Mouse (Mus musculus) CH12F3 (cell line): ENCODE data around the gene Setd6.

Experiments used
- in situ Hi-C: fragments of 300-500 bp; cut with MboI; formaldehyde crosslinking; loops from 2 replicates; pipeline ENCODE4 v1.14.3; 2020; ENCODE audit warnings: low sequenced_read_pairs

Setd6 gene

DNA sequence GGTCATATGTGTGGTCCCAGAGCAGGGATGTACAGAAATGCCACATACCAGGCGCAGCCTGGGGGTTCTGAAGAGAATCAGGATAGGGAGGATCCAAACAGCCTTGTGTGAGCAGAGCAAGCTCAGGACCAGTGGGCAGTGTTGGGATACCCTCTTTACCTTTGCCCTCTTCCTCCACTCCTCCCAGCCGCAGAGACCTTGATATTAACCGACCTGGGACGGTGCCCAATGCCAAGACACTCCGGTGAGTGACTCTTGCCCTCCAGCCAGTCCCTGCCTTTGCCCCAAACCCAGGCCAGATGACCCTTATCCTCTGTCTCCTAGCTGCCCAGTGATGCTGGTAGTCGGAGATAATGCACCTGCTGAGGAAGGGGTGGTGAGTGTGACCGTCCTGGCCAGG, 6.1 kb upstream of the Setd6 start:
- in situ Hi-C loops, result no loop called here

DNA sequence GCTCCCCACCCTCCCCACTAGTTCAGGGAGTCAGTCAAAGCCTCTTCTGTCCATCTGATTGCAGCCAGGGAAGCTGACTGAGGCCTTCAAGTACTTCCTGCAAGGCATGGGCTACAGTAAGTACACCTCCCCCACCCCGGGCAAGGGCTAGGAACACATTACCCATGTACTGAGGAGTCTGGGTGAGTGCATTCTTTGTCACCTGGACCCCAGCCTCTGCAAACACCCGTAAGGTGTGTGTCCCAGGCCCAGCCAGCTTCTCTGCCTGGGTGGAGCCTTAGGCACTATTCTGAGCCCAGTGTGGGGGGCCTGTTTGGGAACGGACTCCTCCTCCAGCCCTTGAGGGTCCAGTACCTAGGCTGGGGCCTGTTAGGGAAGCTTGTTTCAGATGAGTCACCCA, 4.7 kb upstream of the Setd6 start:
- in situ Hi-C loops, result no loop called here

DNA sequence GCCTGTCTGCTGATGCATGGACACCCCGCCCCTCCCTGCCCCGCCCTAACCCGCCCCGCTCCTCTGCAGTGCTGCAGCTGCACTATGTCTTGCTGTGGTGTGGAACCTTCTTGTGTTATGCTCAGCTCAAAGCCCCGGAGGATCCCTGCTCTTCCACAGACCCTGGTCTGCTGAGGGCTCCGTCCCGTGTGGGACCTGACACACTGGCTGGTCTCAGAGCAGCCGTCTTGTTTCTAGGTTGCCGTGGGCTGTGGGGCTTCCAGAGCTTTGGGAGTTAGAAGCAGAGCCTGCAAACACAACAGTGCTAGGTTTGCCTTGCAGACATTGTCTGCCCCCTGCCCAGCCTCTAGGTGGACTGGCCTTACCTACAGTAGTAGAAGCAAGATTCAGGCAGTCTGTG, 3.3 kb upstream of the Setd6 start:
- in situ Hi-C loops, result no loop called here

DNA sequence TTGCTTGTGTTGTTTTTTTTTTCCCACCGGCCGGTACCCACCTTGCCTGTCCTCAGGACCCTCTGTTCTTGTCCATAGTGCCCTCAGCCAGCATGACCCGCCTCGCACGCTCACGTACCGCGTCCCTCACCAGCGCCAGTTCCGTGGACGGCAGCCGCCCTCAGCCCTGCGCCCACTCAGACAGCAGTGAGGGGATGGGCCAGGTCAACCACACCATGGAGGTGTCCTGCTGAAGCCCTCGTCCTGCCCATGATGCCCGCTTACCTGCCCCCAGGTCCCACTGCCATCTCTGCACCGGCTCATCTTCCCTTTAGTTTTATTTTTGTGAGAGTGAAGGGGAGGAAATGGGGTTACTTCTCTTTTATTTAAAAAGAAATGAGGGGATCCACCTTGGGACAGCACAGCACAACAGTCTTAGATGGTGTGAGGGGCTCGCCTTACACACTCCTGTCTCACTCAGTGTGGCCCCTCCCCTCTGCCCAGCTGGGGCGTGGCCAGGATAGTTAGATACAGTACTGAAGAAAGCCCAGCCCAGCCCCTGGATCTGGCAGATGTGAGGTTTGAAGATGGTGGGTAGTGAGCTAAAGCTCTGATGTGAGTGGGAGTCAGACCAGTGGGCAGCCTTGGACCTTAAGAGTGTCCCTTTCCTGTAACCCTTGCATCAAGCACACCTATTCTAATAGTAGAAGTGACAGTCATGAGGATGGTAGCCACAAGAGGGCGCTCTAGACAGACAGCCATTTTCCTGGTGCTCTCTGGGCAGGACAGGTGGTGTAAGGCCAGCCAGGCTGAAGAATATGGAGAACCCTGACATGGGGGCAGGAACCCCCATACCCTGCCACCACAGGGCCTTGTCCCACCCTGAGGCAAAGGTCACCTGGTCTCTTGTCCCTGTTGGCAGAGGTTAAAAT, 2.3 kb upstream of the Setd6 start:
- in situ Hi-C loops, result no loop called here

DNA sequence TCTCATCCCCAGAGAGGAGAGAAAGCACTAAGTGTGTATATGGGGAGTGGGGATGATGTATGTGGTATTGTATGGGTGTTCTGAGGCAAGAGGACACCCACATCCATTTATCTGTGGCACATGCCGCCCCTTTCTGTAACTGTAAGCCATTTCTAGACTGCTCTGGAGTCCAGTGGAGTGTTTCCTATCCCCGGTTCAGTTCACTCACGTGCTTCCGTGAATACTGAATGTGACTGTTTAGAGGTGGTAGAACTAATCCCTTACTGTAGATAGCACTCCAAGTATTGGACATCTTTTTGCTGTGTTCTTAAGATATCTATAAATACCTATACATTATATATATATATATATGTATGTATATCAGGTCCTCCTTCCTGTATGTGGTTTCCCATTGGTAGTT, 1.3 kb upstream of the Setd6 start:
- in situ Hi-C loops, result no loop called here

- in situ Hi-C loops, result no loop called here
Observed at GRCm38 (mm10) chr8:95714837-95715413, 756 bp upstream of the Setd6 start.

- in situ Hi-C loops, result no loop called here
Observed at GRCm38 (mm10) chr8:95716546-95717335, 1.1 kb downstream of the Setd6 start.

DNA sequence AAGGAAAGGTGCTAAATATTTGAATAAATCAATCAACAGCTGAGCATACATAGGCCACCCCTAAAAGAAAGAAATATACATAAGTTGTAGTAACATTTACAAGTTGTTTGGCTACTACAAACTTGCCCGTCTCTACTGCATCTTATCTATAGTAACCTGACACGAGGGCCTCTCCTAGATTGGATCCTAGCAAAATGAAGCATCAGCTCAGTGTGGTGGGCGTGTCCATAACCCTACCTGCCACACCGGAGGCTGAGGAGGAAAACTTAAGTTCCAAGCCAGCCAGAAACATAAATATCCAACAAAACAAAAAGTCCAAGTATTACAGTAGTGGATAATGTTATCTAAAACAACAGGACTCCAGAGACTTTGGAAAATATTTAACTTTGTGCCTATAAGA, 11.9 kb downstream of the Setd6 start:
- in situ Hi-C loops, result no loop called here

DNA sequence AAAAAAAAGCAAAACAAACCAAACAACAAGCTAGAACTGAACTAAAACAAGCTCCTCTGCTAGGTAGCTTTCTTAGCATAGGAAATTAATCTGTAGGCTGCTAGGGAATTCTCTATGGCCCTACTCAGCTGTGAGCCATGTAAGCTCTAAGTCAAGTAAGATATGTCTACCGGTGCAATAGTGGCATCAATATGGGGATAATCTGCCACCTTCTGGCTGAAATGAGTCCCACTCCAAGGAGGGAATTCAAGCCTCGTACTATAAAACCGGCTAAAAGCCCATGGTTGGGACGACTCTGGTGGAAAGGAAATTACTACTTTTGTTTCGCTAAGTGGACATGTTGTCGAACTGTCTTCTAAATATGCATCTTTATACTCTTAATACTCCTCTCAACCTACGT, 22.9 kb downstream of the Setd6 start:
- in situ Hi-C loops, result no loop called here

GRCm38 (mm10) chr8:95741732-95742131, 26.1 kb downstream of the Setd6 start:
- in situ Hi-C loops, result no loop called here

DNA sequence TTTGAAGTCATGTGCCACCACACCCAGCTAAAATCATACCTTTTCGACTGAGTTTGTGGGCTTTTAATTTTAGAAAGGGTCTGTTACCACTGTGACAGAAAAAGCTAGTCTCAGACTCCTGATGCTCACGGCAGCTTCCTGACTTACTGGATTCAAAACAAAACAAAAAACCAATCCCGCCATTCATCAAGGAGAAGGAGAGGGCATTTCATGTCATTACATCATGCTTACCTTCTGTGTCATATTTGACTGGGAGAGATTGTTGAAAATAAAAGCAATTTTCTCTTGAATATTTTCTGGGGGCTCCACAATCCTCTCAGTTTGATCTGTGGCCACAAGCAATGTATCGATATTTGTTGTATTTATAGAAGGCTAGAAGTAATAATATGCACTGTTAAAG, 32.3 kb downstream of the Setd6 start:
- in situ Hi-C loops, result no loop called here

- in situ Hi-C loops, result no loop called here
Observed at GRCm38 (mm10) chr8:95751924-95752323, 36.2 kb downstream of the Setd6 start.

DNA sequence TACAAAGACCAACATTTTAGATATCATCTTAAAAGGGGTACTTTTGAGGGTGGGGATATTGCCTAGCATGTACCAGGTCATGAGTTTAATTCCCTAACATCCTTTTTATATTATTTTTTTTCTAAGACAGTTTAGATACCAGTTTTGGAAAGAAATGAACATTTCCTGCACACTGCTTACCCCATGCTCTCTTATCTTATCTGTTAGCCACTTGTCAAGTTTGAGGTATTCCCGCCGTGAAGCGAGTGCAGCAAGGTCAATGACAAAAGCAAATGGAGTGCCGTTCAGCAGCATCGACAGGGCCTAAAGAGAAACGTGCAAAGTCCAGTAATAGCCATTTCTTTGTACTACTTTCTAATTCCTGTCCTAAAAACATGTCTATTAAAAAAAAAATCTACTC, 44.6 kb downstream of the Setd6 start:
- in situ Hi-C loops, result loop anchor here (5.0 kb wide), 1 partner anchor 38 kb away; no protein-coding TSS in a partner anchor

DNA sequence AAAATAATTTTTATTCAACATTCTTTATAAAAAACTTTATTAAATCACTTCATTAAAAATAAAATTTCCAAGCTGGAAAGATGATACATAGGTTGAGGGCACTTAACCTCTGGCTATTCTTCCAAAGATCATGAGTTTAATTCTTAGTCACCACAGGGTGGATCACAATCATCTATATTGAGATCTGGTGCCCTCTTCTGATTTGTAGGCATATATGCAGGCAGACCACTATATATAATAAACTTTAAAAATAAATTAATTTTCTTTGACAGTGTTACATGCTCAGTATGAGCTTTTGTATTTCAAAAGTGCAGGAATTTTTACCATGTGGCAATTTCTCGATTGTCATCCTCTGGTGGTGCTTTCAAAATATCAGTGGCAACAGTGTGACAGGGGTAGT, 48.5 kb downstream of the Setd6 start:
- in situ Hi-C loops, result loop anchor here (5.0 kb wide), 1 partner anchor 42 kb away; no protein-coding TSS in a partner anchor
